Mouse (Mus musculus) lung, postnatal 0 days (tissue): ENCODE data around the gene Lao1.

Source experiments
- CTCF ChIP-seq: IDR thresholded peaks from 2 replicates; pipeline ENCODE4 v1.5.1; 2016; ENCODE audit warnings: antibody characterized with exemption, mild to moderate bottlenecking
- EP300 ChIP-seq: IDR thresholded peaks from 2 replicates; pipeline ENCODE4 v1.6.1; 2016; ENCODE audit warnings: antibody characterized with exemption, mild to moderate bottlenecking, control low read depth

DNA sequence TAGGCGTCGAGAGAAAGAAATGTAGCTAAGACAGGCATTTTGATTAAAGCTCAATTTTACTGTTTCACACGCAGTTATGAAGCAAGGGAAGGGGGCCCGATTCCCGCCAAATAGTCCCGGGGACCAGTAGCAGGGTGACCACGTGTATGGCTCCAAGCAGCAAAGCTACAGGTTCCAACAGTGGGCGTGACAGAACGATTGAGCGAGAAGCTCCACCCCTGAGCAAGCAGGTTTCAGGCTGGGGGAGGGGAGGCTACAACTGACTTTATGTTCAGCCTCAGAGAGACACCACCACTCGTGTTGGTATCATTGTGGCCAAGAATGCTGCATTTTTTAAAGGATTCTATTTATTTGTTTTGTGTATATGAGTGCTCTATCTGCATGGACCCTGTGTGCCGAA lies 28.0 kb downstream of the Lao1 start:
- no peak for TF ChIP-seq CTCF
- no peak for TF ChIP-seq EP300
